Mouse (Mus musculus): ENCODE results near the gene Morn1.

DNA sequence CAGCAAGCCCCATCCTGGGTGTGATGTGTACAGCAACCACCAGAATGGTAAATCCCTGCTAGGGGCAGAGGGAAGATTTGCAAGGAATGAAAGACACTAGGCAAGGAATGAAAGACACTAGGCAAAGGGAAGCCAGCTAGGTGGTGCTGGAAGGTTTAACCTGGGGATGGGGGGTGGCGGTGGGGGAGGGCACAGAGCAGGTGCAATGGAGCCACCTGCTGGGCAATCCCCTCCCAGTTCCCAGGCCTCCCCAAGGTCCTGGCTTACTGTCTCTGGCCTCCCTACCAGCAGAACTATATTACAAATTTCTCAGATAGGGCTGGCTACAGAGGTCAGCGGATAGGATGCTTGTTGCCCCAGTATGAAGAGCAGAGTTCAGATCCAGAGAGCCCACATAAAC is 21.9 kb upstream of the Morn1 start:
- TF ChIP-seq CHD2 (IDR thresholded peaks at IDR 0.05; ENCODE audit: low read length), result peak; percentile 53; the same call in 1 of the 2 replicates
- TF ChIP-seq POLR2A (IDR thresholded peaks at IDR 0.05; ENCODE audit: low read depth, low read length), result no peak
- no peak for TF ChIP-seq POLR2AphosphoS2 (IDR thresholded peaks at IDR 0.05; ENCODE audit: low read depth, low read length)
- TF ChIP-seq ELF1 (IDR thresholded peaks at IDR 0.05; ENCODE audit: low read depth, low read length), result no peak
- no peak for TF ChIP-seq USF1 (IDR thresholded peaks at IDR 0.05; ENCODE audit: low read depth, low read length)
- TF ChIP-seq CTCF (conservative IDR thresholded peaks at IDR 0.05 in 1 of 2, IDR thresholded peaks at IDR 0.05 in 1 of 2; ENCODE audit: low read depth in 2 of 2, low read length in 2 of 2), result peak in 1 of 2 experiments; percentile 62; a peak in 2 of 4 replicates
- no peak for TF ChIP-seq TCF12 (IDR thresholded peaks at IDR 0.05; ENCODE audit: low read depth, low read length)
- TF ChIP-seq ZKSCAN1 (IDR thresholded peaks at IDR 0.05; ENCODE audit: borderline replicate concordance, low read depth, low read length), result no peak
- TF ChIP-seq ZNF384 (IDR thresholded peaks at IDR 0.05; ENCODE audit: low read depth, low read length), result no peak
- no peak for TF ChIP-seq NRF1 (IDR thresholded peaks at IDR 0.05; ENCODE audit: low read depth, low read length)
- TF ChIP-seq SIN3A (IDR thresholded peaks at IDR 0.05; ENCODE audit: low read length), result no peak

Data from CH12.LX (cell line).